Mouse (Mus musculus) MEL (cell line): ENCODE data around the gene Zfp553. TPM values are rescaled to one million over a fixed set of nuclear protein-coding genes. Genes with fewer than 3 reads are reported as not detected.

Experiments
- DNase-seq: peaks from one replicate; pipeline ENCODE4 v3.0.0; 2011; ENCODE audit warnings: low read depth, low spot score
- H3K27ac ChIP-seq: 2 replicates; pipeline ENCODE4 v1.5.1; 2012; ENCODE audit warnings: low read depth, mild to moderate bottlenecking, control low read depth, low read length, moderate library complexity; ENCODE audit not compliant: control insufficient read depth
- H3K27me3 ChIP-seq, 2 experiments: fragments of 150-350 bp in 1 of 2; sonication (generic) in 1 of 2; 2 replicates each; pipeline ENCODE4 v1.6.1; 2012; ENCODE audit warnings: low read length in 2 of 2, mild to moderate bottlenecking in 2 of 2, improper control_type of control experiment in 1 of 2, moderate library complexity in 1 of 2; ENCODE audit not compliant: insufficient read depth in 2 of 2, control insufficient read depth in 1 of 2
- H3K36me3 ChIP-seq, 2 experiments: 2 replicates each; pipeline ENCODE4 v1.6.1; 2012 to 2014; ENCODE audit warnings: low read length in 2 of 2, improper control_type of control experiment in 1 of 2, inconsistent platforms in 1 of 2, mild to moderate bottlenecking in 1 of 2; ENCODE audit not compliant: insufficient read depth in 2 of 2, control insufficient read depth in 1 of 2
- H3K4me1 ChIP-seq, 2 experiments: fragments of 150-350 bp in 1 of 2; sonication (generic) in 1 of 2; 2 replicates each; pipeline ENCODE4 v1.6.1; 2012; ENCODE audit warnings: low read length in 2 of 2, improper control_type of control experiment in 1 of 2, mild to moderate bottlenecking in 1 of 2; ENCODE audit not compliant: insufficient read depth in 2 of 2, control insufficient read depth in 1 of 2
- H3K4me3 ChIP-seq, 2 experiments: fragments of 150-350 bp in 1 of 2; sonication (generic) in 1 of 2; 2 replicates each; pipeline ENCODE4 v1.5.1; 2012; ENCODE audit warnings: low read depth in 2 of 2, low read length in 2 of 2, mild to moderate bottlenecking in 2 of 2, moderate library complexity in 2 of 2, control low read depth in 1 of 2, improper control_type of control experiment in 1 of 2; ENCODE audit not compliant: control insufficient read depth in 1 of 2, insufficient read depth in 1 of 2
- H3K79me2 ChIP-seq: 2 replicates; pipeline ENCODE4 v1.6.1; 2012; ENCODE audit warnings: mild to moderate bottlenecking, low read length, moderate library complexity; ENCODE audit not compliant: control insufficient read depth, poor library complexity, insufficient read depth
- H3K9ac ChIP-seq: 2 replicates; pipeline ENCODE4 v1.6.1; 2012; ENCODE audit warnings: low read depth, mild to moderate bottlenecking, control low read depth, low read length, moderate library complexity; ENCODE audit not compliant: control insufficient read depth, poor library complexity, severe bottlenecking
- H3K9me3 ChIP-seq: fragments of 150-350 bp; sonication (generic); replicated peaks from 2 replicates; pipeline ENCODE4 v1.6.1; 2012; ENCODE audit warnings: mild to moderate bottlenecking, low read length, improper control_type of control experiment, moderate library complexity; ENCODE audit not compliant: insufficient read depth
- CHD1 ChIP-seq: IDR thresholded peaks from 2 replicates; pipeline ENCODE4 v1.6.1; 2012; ENCODE audit warnings: low read depth, mild to moderate bottlenecking, inconsistent platforms, low read length, improper control_type of control experiment
- CTCF ChIP-seq, 3 experiments: IDR thresholded peaks in 2 of 3; conservative IDR thresholded peaks in 1 of 3; 2 replicates each; pipeline ENCODE4 v1.5.1; 2011 to 2012; ENCODE audit warnings: low read length in 3 of 3, low read depth in 2 of 3, mild to moderate bottlenecking in 2 of 3, improper control_type of control experiment in 1 of 3, inconsistent platforms in 1 of 3, mixed read lengths in 1 of 3, moderate library complexity in 1 of 3; ENCODE audit not compliant: control insufficient read depth in 1 of 3, insufficient read depth in 1 of 3, poor library complexity in 1 of 3, severe bottlenecking in 1 of 3
- ELF1 ChIP-seq: IDR thresholded peaks from 2 replicates; pipeline ENCODE4 v1.6.1; 2014; ENCODE audit warnings: low read depth, mild to moderate bottlenecking, inconsistent platforms, low read length, improper control_type of control experiment, moderate library complexity
- EP300 ChIP-seq, 2 experiments: IDR thresholded peaks; 2 replicates each; pipeline ENCODE4 v1.6.1; 2011; ENCODE audit warnings: improper control_type of control experiment in 2 of 2, low read length in 2 of 2, low read depth in 1 of 2, mild to moderate bottlenecking in 1 of 2
- ETS1 ChIP-seq: IDR thresholded peaks from 2 replicates; pipeline ENCODE4 v1.6.1; 2012; ENCODE audit warnings: low read depth, mild to moderate bottlenecking, inconsistent platforms, low read length, improper control_type of control experiment, moderate library complexity
- GATA1 ChIP-seq: IDR thresholded peaks from 2 replicates; pipeline ENCODE4 v1.6.1; 2011; ENCODE audit warnings: low read depth, low read length, improper control_type of control experiment
- HCFC1 ChIP-seq: IDR thresholded peaks from 2 replicates; pipeline ENCODE4 v1.6.1; 2012; ENCODE audit warnings: low read depth, mild to moderate bottlenecking, inconsistent platforms, low read length, improper control_type of control experiment, moderate library complexity
- KAT2A ChIP-seq: conservative IDR thresholded peaks from 2 replicates; pipeline ENCODE4 v1.6.1; 2012; ENCODE audit warnings: low read depth, low read length, improper control_type of control experiment, inconsistent platforms
- MAFK ChIP-seq: IDR thresholded peaks from 2 replicates; pipeline ENCODE4 v1.6.1; 2011; ENCODE audit warnings: low read depth, mild to moderate bottlenecking, low read length, improper control_type of control experiment, borderline replicate concordance
- MAX ChIP-seq: IDR thresholded peaks from 2 replicates; pipeline ENCODE4 v1.6.1; 2011; ENCODE audit warnings: low read length, improper control_type of control experiment
- MAZ ChIP-seq: IDR thresholded peaks from 2 replicates; pipeline ENCODE4 v1.6.1; 2012; ENCODE audit warnings: low read depth, mild to moderate bottlenecking, inconsistent platforms, low read length, improper control_type of control experiment
- MXI1 ChIP-seq: IDR thresholded peaks from 2 replicates; pipeline ENCODE4 v1.6.1; 2011; ENCODE audit warnings: mild to moderate bottlenecking, low read depth, low read length, improper control_type of control experiment
- MYB ChIP-seq: IDR thresholded peaks from 2 replicates; pipeline ENCODE4 v1.6.1; 2011; ENCODE audit warnings: mild to moderate bottlenecking, low read depth, low read length, improper control_type of control experiment
- MYC ChIP-seq: IDR thresholded peaks from 2 replicates; pipeline ENCODE4 v1.6.1; 2011; ENCODE audit warnings: low read depth, mild to moderate bottlenecking, low read length, improper control_type of control experiment, moderate library complexity
- NELFE ChIP-seq: IDR thresholded peaks from 2 replicates; pipeline ENCODE4 v1.6.1; 2011; ENCODE audit warnings: low read depth, low read length, improper control_type of control experiment
- RAD21 ChIP-seq: IDR thresholded peaks from 2 replicates; pipeline ENCODE4 v1.6.1; 2011; ENCODE audit warnings: mild to moderate bottlenecking, low read depth, low read length, improper control_type of control experiment
- RCOR1 ChIP-seq: IDR thresholded peaks from 2 replicates; pipeline ENCODE4 v1.6.1; 2012; ENCODE audit warnings: low read depth, mild to moderate bottlenecking, inconsistent platforms, low read length, improper control_type of control experiment
- SIN3A ChIP-seq: IDR thresholded peaks from 2 replicates; pipeline ENCODE4 v1.6.1; 2012; ENCODE audit warnings: low read length, improper control_type of control experiment, inconsistent platforms
- TAL1 ChIP-seq: IDR thresholded peaks from 2 replicates; pipeline ENCODE4 v1.6.1; 2012; ENCODE audit warnings: mild to moderate bottlenecking, inconsistent platforms, low read length, moderate library complexity, mixed read lengths
- TBP ChIP-seq: IDR thresholded peaks from 2 replicates; pipeline ENCODE4 v1.8.0; 2011; ENCODE audit warnings: low read depth, low read length, improper control_type of control experiment
- TCF12 ChIP-seq: IDR thresholded peaks from 2 replicates; pipeline ENCODE4 v1.6.1; 2014; ENCODE audit warnings: low read depth, mild to moderate bottlenecking, inconsistent platforms, low read length, improper control_type of control experiment, moderate library complexity
- ZC3H11A ChIP-seq: IDR thresholded peaks from 2 replicates; pipeline ENCODE4 v1.6.1; 2012; ENCODE audit warnings: low read depth, mild to moderate bottlenecking, inconsistent platforms, low read length, improper control_type of control experiment
- ZKSCAN1 ChIP-seq: IDR thresholded peaks from 2 replicates; pipeline ENCODE4 v1.6.1; 2012; ENCODE audit warnings: low read depth, mild to moderate bottlenecking, inconsistent platforms, low read length, improper control_type of control experiment, moderate library complexity
- ZMIZ1 ChIP-seq: IDR thresholded peaks from 2 replicates; pipeline ENCODE4 v1.6.1; 2012; ENCODE audit warnings: low read depth, mild to moderate bottlenecking, inconsistent platforms, low read length, improper control_type of control experiment, moderate library complexity
- ZNF384 ChIP-seq: IDR thresholded peaks from 2 replicates; pipeline ENCODE4 v1.6.1; 2012; ENCODE audit warnings: low read depth, mild to moderate bottlenecking, inconsistent platforms, low read length, improper control_type of control experiment
- polyA plus RNA-seq, 2 experiments: library from polyadenylated mRNA; stranded (reverse) in 1 of 2; unstranded in 1 of 2; fragments of >175 nt in 1 of 2; fragments of >200 nt in 1 of 2; gene quantifications; 2 replicates each; pipeline versions ENCODE4 v1.2.1 to v1.2.4; 2012; ENCODE audit warnings: low replicate concordance in 2 of 2, low read depth in 1 of 2; ENCODE audit not compliant: insufficient read length in 2 of 2, insufficient read depth in 1 of 2, missing spikeins in 1 of 2
- total RNA-seq: library from RNA; depleted of rRNA; stranded (reverse); fragments of 300-350 nt; gene quantifications from 2 replicates; pipeline ENCODE4 v1.2.3, GENCODE M21; 2012

Gene Zfp553
- total and polyA plus RNA-seq, 3 experiments, result 14.6 to 19.0 TPM; not detected in 1

DNA sequence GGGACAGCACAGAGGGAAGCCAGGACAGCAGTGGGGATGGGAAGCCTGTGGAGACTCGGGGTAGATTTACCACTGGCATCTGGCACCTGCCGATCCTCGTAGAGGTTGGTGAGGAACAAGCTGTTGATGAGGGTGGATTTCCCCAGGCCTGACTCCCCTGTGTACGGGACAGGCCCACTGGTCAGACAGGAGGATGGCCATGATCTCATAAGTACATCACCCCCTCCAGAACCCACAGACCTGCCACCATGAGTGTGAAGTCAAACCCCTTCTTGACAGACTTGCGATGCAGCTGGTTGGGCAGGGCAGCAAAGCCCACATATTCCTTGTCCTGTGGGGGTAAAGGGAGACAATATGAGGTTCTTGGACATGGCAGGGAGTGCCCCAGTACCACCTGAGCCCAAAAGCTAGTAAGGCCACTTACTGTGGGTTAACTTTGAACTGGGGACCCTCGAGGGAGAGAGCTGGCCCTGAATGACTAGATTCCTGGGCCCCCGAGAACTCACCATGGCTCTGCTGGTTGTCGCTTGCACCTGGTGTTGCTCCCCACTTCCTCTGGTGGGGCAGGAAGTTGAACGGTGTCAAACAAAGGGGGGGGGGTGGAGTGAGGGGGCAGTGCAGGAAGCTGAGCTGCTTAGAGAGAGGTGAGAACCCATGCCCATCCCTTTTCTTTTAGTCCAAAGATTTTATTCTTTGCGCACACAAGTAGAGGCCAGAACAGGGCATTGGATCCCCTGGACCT is 14.8 kb upstream of the Zfp553 start (continued):
- TF ChIP-seq ELF1, result no peak

DNA sequence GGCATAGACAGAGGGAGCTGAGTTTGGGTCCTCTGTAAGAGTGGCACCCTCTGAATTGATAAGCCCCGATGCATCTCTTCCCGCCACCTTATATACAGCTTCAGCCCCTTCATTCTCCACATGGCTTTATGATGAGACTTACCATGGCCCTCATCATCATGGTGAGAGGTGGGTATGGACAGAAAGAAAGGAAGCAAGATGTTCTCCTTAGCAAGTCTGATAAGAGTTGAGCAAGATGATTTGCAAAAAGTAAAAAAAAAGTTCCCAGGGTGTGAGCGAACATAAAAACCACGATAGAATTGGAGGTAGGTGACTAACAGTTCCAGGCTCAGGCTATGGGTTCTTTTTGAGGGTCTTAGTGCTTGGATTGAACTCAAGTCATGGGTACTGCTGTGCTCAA is 14.2 kb upstream of the Zfp553 start:
- TF ChIP-seq MYC (peak; percentile 59; the same call in 1 of the 2 replicates), RCOR1 (no peak), ZC3H11A (no peak), RAD21 (no peak), SIN3A (peak; percentile 82), CHD1 (no peak), KAT2A (no peak), ZNF384 (peak; percentile 96), MAFK (0 out of 2 replicates have a peak, but pooled peaks have one; percentile 35), CTCF (IDR thresholded peaks at IDR 0.05 in 2 of 3, conservative IDR thresholded peaks at IDR 0.05 in 1 of 3; ENCODE audit: control insufficient read depth in 1 of 3, insufficient read depth in 1 of 3, low read depth in 2 of 3, low read length in 3 of 3, poor library complexity in 1 of 3, severe bottlenecking in 1 of 3) (no peak), MAX (peak; percentile 82), EP300 (IDR thresholded peaks at IDR 0.05; ENCODE audit: low read depth in 1 of 2, low read length in 2 of 2) (peak; percentile 74 to 87), TAL1 (peak; percentile 90), ZMIZ1 (peak; percentile 32; the same call in 1 of the 2 replicates), ZKSCAN1 (0 out of 2 replicates have a peak, but pooled peaks have one; percentile 11), GATA1 (peak; percentile 83), MYB (no peak), TCF12 (peak; percentile 64; the same call in 1 of the 2 replicates), HCFC1 (no peak), TBP (peak; percentile 65), ETS1 (peak; percentile 87), MXI1 (0 out of 2 replicates have a peak, but pooled peaks have one; percentile 44), MAZ (0 out of 2 replicates have a peak, but pooled peaks have one; percentile 10), NELFE (peak; percentile 30; the same call in 1 of the 2 replicates)
- Histone ChIP-seq H3K27ac (peak overlapping the region; percentile 91), H3K4me3 (peak overlapping the region; percentile 32 to 34; a peak in 3 of 4 replicates), H3K36me3 (peaks cover 0 to 20% of the 10 kb centered on the region in 2 experiments; a peak in 2 of 4 replicates), H3K9ac (peak overlapping the region; percentile 67), H3K79me2 (peaks cover 3% of the 10 kb centered on the region), H3K4me1 (peaks cover 23 to 37% of the 10 kb centered on the region in 2 experiments), H3K27me3 (no peaks in the 10 kb centered on the region), H3K9me3 (no peaks in the 10 kb centered on the region)
- DNase-seq, result peak; percentile 82
